ENCODE assay signal across 8 mouse cellular contexts in the genomic region with DNA sequence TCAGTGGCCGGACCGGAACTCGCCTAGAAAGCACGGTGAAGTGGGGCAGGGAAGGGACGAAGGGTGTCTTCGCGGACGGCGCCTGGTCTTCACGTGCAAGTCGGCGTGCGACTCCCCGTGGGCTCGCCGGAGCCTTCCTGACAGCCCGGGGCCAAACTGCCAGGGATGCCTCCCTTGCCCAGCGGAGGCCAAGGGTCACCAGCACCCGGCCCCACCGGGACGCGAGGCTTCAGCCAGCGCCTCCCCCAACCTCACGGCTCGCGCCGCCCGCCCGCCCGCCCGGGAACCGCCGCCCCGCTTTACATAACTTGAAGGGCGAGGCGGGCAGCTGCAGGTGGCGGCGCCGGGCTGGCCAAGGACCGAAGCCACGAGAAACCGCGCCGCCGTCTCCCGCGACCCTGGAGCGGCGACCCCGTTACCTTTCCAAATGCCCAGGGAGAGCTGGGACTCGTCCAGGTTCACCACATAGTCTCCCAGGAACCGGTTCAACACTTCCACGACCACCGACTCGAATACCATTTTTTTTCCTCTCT. TPM values are rescaled to one million over a fixed set of nuclear protein-coding genes. Genes with fewer than 3 reads are reported as not detected.
A peak's percentile ranks its signal among the peaks of the same experiment; 100 is the strongest.
DNase-seq lines count a peak whose midpoint lies in the region; ATAC-seq and TF ChIP-seq lines count a peak whose summit lies in the region.

No protein-coding gene starts in this region.

- H3K4me1 ChIP-seq in thymus, adult 2 months (replicated peaks; ENCODE audit: control insufficient read depth, insufficient read depth, low read length) = peaks cover 9% of the 10 kb centered on the region
- H3K4me1 ChIP-seq in cortical plate, adult 2 months (ENCODE audit: control insufficient read depth, insufficient read depth, low read length) = peaks cover 5% of the 10 kb centered on the region; the same call in 1 of the 2 replicates
- no peaks in the 10 kb centered on the region; the same call in 1 of the 2 replicates for H3K4me1 ChIP-seq in kidney, adult 2 months (ENCODE audit: control insufficient read depth, insufficient read depth, low read length)
- H3K4me1 ChIP-seq in liver, embryonic 12.5 days = peaks cover 39% of the 10 kb centered on the region

- TF ChIP-seq POLR2A in thymus, adult 2 months (IDR thresholded peaks at IDR 0.05; ENCODE audit: control insufficient read depth, extremely low read depth, insufficient read depth, low read length, poor library complexity) = no peak
- TF ChIP-seq POLR2A in cortical plate, adult 2 months (IDR thresholded peaks at IDR 0.05; ENCODE audit: extremely low read depth, insufficient read depth, low read length) = no peak
- TF ChIP-seq POLR2A in kidney, adult 2 months (IDR thresholded peaks at IDR 0.05; ENCODE audit: low read depth, low read length) = no peak

- peak overlapping the region; percentile 85 for H3K9ac ChIP-seq in liver, embryonic 12.5 days

- peak overlapping the region; percentile 72 for H3K4me3 ChIP-seq in thymus, adult 2 months (ENCODE audit: control insufficient read depth, insufficient read depth, low read length)
- H3K4me3 ChIP-seq in cortical plate, adult 2 months (ENCODE audit: insufficient read depth, low read length) = peak overlapping the region; percentile 93
- peak overlapping the region; percentile 64 for H3K4me3 ChIP-seq in kidney, adult 2 months (ENCODE audit: insufficient read depth, low read depth, low read length)
- peak overlapping the region; percentile 83 for H3K4me3 ChIP-seq in liver, embryonic 12.5 days

- TF ChIP-seq CTCF in thymus, adult 2 months (IDR thresholded peaks at IDR 0.05; ENCODE audit: borderline replicate concordance, control insufficient read depth, extremely low read depth, insufficient read depth, low read length, poor library complexity) = no peak
- TF ChIP-seq CTCF in cortical plate, adult 2 months (IDR thresholded peaks at IDR 0.05; ENCODE audit: extremely low read depth, insufficient read depth, low read length) = no peak
- no peak for TF ChIP-seq CTCF in kidney, adult 2 months (conservative IDR thresholded peaks at IDR 0.05; ENCODE audit: insufficient read depth, insufficient read length, low read depth, low read length)

- H3K4me2 ChIP-seq in liver, embryonic 12.5 days = peak overlapping the region; percentile 98

- peak; percentile 46 for DNase-seq in thymus, adult 2 months
- DNase-seq in thymus, postnatal 25 days = no peak
- DNase-seq in heart, adult 18-20 months = peak; percentile 53 to 65
- DNase-seq in kidney, adult 2 months = peak; percentile 86
- DNase-seq in natural killer cell, adult 2 months (ENCODE audit: low spot score in 2 of 2) = peak; percentile 18 to 36
- peak; percentile 70 for DNase-seq in testis, postnatal 14 days (ENCODE audit: low spot score)

- no peaks in the 10 kb centered on the region for H3K36me3 ChIP-seq in thymus, adult 2 months (ENCODE audit: control insufficient read depth, insufficient read depth, low read length)
- H3K36me3 ChIP-seq in kidney, adult 2 months (ENCODE audit: control insufficient read depth, insufficient read depth, low read length) = no peaks in the 10 kb centered on the region
- H3K36me3 ChIP-seq in liver, embryonic 12.5 days = no peaks in the 10 kb centered on the region

- H3K27ac ChIP-seq in thymus, adult 2 months (ENCODE audit: control insufficient read depth, insufficient read depth, low read length) = no peak overlapping the region
- peak overlapping the region; percentile 88 for H3K27ac ChIP-seq in cortical plate, adult 2 months (ENCODE audit: insufficient read depth, low read length)
- peak overlapping the region; percentile 70 for H3K27ac ChIP-seq in kidney, adult 2 months (ENCODE audit: insufficient read depth, low read depth, low read length)
- peak overlapping the region; percentile 78 for H3K27ac ChIP-seq in liver, embryonic 12.5 days

- peak; percentile 73 for ATAC-seq in liver, embryonic 12.5 days

- 1% methylated on average over 55 of the region's 55 CpGs for WGBS in thymus, adult 2 months
- under 1% methylated on average over 55 of the region's 55 CpGs for WGBS in kidney, adult 2 months
- under 1% methylated on average over 55 of the region's 55 CpGs for WGBS in liver, embryonic 12.5 days (ENCODE audit: insufficient replicate concordance)

- no peaks in the 10 kb centered on the region for H3K9me3 ChIP-seq in liver, embryonic 12.5 days (replicated peaks)

- H3K27me3 ChIP-seq in thymus, adult 2 months (ENCODE audit: control insufficient read depth, insufficient read depth, low read length) = no peaks in the 10 kb centered on the region
- no peaks in the 10 kb centered on the region for H3K27me3 ChIP-seq in kidney, adult 2 months (replicated peaks; ENCODE audit: control insufficient read depth, insufficient read depth, low read length)
- H3K27me3 ChIP-seq in liver, embryonic 12.5 days (replicated peaks) = peaks cover 8% of the 10 kb centered on the region; the same call in 1 of the 2 replicates

RNA-seq across cellular contexts. Expression of a gene that starts 0.4 kb away (rescaled TPM):
- 4.5 and 6.1 TPM in 2 replicates for polyA plus RNA-seq in thymus, adult 2 months (2012; rRNA removed)
- 47.1 and 50.8 TPM in 2 replicates for polyA plus RNA-seq in cortical plate, adult 2 months (2012; rRNA removed)
- 10 to 100 TPM; 35.2 to 36.0 TPM for total RNA-seq in heart, adult 18-20 months (2021)
- 3.5 and 4.2 TPM in 2 replicates for polyA plus RNA-seq in kidney, adult 2 months (2012; rRNA removed)
- 10.0 and 10.8 TPM in 2 replicates for polyA plus RNA-seq in liver, embryonic 12.5 days (2016; fragmentation: Nextera tagmentation; extraction: Ambion mirVana)
